Mouse (Mus musculus): ENCODE data around the gene Papola. TPM values are rescaled to one million over a fixed set of nuclear protein-coding genes. Genes with fewer than 3 reads are reported as not detected.
"Not testable (repeated sequence)": the region's sequence is repeated elsewhere in the genome, so short reads cannot be mapped to it uniquely, and the experiment has no call there.

The Papola gene
- polyA plus RNA-seq, 1 experiment from 2014 or later = 250 TPM

- Histone ChIP-seq H3K9ac (no peak overlapping the region), H3K9me3 (replicated peaks) (no peaks in the 10 kb centered on the region), H3K36me3 (ENCODE audit: poor library complexity, severe bottlenecking) (peaks cover 80% of the 10 kb centered on the region)
These were observed 24.5 kb downstream of the Papola start for GRCm38 (mm10) chr12:105808945-105809344.

DNA sequence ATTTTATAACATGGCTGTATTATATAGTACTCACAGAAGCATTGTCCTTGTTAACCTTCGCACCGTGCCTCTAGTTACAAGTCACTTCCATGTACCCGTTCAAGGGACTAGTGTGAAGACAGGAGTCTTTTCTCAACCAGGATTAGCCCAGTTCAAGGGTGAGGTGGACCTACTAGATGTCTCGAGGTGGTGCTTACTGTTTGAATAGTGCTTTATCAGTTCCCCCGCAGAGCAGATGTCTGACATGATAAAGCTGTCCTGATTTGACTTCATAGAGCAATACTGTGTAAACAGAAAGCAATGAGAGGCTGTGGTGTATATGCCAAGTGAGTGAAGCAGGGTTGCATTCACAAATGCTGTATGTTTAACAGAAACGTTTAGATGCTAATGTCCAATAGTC lies 26.1 kb downstream of the Papola start:
- Histone ChIP-seq H3K27me3 (no peaks in the 10 kb centered on the region), H3K36me3 (ENCODE audit: poor library complexity, severe bottlenecking) (peaks cover 76% of the 10 kb centered on the region), H3K4me2 (no peak overlapping the region), H3K4me1 (no peaks in the 10 kb centered on the region), H3K9me3 (replicated peaks) (no peaks in the 10 kb centered on the region), H3K4me3 (no peak overlapping the region), H3K9ac (no peak overlapping the region), H3K27ac (no peak overlapping the region)
- no peak for ATAC-seq
- 90% methylated on average over 6 of the region's 6 CpGs for WGBS

More at GRCm38 (mm10) chr12:105808945-105809344, 24.5 kb downstream of the Papola start:
- H3K4me3 ChIP-seq = no peak overlapping the region
- no peak overlapping the region for H3K4me2 ChIP-seq
- H3K4me1 ChIP-seq = no peaks in the 10 kb centered on the region
- WGBS = 73% methylated on average over 3 of the region's 3 CpGs
- no peak for ATAC-seq
- H3K27ac ChIP-seq = no peak overlapping the region
- H3K27me3 ChIP-seq = no peaks in the 10 kb centered on the region

GRCm38 (mm10) chr12:105813957-105814356 lies 29.5 kb downstream of the Papola start:
- Histone ChIP-seq H3K9me3 (replicated peaks) (no peaks in the 10 kb centered on the region), H3K4me2 (no peak overlapping the region), H3K9ac (no peak overlapping the region), H3K4me3 (no peak overlapping the region), H3K36me3 (ENCODE audit: poor library complexity, severe bottlenecking) (peaks cover 67% of the 10 kb centered on the region), H3K4me1 (no peaks in the 10 kb centered on the region), H3K27ac (no peak overlapping the region), H3K27me3 (no peaks in the 10 kb centered on the region)
- no peak for ATAC-seq
- WGBS = 95% methylated on average over 6 of the region's 6 CpGs

GRCm38 (mm10) chr12:105823472-105823871 lies 39.0 kb downstream of the Papola start:
- H3K27ac ChIP-seq = no peak overlapping the region
- ATAC-seq = no peak
- no peaks in the 10 kb centered on the region for H3K27me3 ChIP-seq
- no peak overlapping the region for H3K9ac ChIP-seq
- H3K36me3 ChIP-seq (ENCODE audit: poor library complexity, severe bottlenecking) = peaks cover 87% of the 10 kb centered on the region
- no peaks in the 10 kb centered on the region for H3K4me1 ChIP-seq
- WGBS = 85% methylated on average over 4 of the region's 4 CpGs
- no peak overlapping the region for H3K4me3 ChIP-seq
- H3K9me3 ChIP-seq (replicated peaks) = no peaks in the 10 kb centered on the region
- H3K4me2 ChIP-seq = no peak overlapping the region

GRCm38 (mm10) chr12:105824743-105825142 lies 40.2 kb downstream of the Papola start:
- Histone ChIP-seq H3K4me3 (no peak overlapping the region), H3K36me3 (ENCODE audit: poor library complexity, severe bottlenecking) (peaks cover 92% of the 10 kb centered on the region), H3K9me3 (replicated peaks) (no peaks in the 10 kb centered on the region), H3K4me2 (no peak overlapping the region), H3K27me3 (no peaks in the 10 kb centered on the region), H3K27ac (no peak overlapping the region), H3K9ac (no peak overlapping the region), H3K4me1 (no peaks in the 10 kb centered on the region)
- 89% methylated on average over 8 of the region's 8 CpGs for WGBS
- no peak for ATAC-seq

DNA sequence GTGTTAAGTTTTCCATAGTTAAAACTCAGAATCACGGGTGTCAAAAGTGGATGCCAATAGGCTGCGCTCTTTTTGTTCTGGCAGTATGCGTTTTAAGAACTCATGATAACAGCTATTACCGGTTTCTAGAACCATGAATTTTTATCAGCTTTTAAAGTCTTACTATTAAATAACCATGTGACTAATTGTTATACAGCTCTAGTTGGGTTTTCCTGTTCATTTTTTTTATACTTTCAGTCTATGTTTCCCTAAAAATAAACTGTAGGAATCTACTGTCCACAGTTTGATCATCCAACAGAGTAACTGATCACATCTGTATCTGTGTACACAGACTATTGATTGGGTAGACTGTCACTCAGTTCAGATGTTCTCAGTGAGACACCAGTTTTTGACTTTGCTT lies 40.8 kb downstream of the Papola start:
- no peaks in the 10 kb centered on the region for H3K9me3 ChIP-seq (replicated peaks)
- H3K36me3 ChIP-seq (ENCODE audit: poor library complexity, severe bottlenecking) = peaks cover 90% of the 10 kb centered on the region
- H3K4me2 ChIP-seq = no peak overlapping the region
- 92% methylated on average over 4 of the region's 4 CpGs for WGBS
- H3K27me3 ChIP-seq = no peaks in the 10 kb centered on the region
- H3K4me1 ChIP-seq = no peaks in the 10 kb centered on the region
- no peak for ATAC-seq
- no peak overlapping the region for H3K4me3 ChIP-seq
- H3K27ac ChIP-seq = no peak overlapping the region
- H3K9ac ChIP-seq = no peak overlapping the region

DNA sequence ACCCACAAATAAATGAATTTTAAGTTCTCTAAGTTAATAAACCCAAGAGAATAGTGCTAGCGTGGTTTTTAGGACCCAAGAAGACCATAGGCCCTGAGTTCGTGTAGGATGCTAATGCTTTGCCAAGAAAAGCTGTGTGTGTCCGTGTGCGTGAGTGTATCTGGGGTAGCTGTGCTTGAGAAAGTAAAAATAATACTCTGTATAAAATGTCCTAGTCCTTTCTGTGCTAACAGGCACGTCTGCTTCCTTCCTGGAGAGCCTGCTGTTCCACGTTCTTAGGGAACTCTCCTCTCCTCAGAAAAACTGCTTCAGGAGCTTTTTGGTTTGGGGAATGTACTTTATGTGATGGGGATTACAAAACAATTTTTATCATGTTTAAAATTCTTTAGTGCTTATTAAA lies 48.0 kb downstream of the Papola start:
- no peak overlapping the region for H3K9ac ChIP-seq
- no peak for ATAC-seq
- H3K4me3 ChIP-seq = no peak overlapping the region
- H3K9me3 ChIP-seq (replicated peaks) = no peaks in the 10 kb centered on the region
- H3K4me2 ChIP-seq = no peak overlapping the region
- H3K27ac ChIP-seq = no peak overlapping the region
- 89% methylated on average over 6 of the region's 6 CpGs for WGBS
- H3K4me1 ChIP-seq = 0 out of 2 replicates have a peak, but pooled peaks cover 5% of the 10 kb centered on the region
- H3K36me3 ChIP-seq (ENCODE audit: poor library complexity, severe bottlenecking) = peaks cover 84% of the 10 kb centered on the region
- no peaks in the 10 kb centered on the region for H3K27me3 ChIP-seq

GRCm38 (mm10) chr12:105834926-105835325 lies 50.4 kb downstream of the Papola start:
- Histone ChIP-seq H3K9me3 (replicated peaks) (no peaks in the 10 kb centered on the region), H3K9ac (no peak overlapping the region), H3K27ac (no peak overlapping the region), H3K4me3 (no peak overlapping the region), H3K27me3 (no peaks in the 10 kb centered on the region), H3K36me3 (ENCODE audit: poor library complexity, severe bottlenecking) (peaks cover 74% of the 10 kb centered on the region), H3K4me1 (peaks cover 5% of the 10 kb centered on the region; the same call in 1 of the 2 replicates), H3K4me2 (no peak overlapping the region)
- ATAC-seq = no peak
- WGBS = 78% methylated on average over 6 of the region's 6 CpGs

GRCm38 (mm10) chr12:105835571-105835970 lies 51.1 kb downstream of the Papola start:
- Histone ChIP-seq H3K27me3 (no peaks in the 10 kb centered on the region), H3K27ac (no peak overlapping the region), H3K4me3 (no peak overlapping the region), H3K4me1 (peaks cover 5% of the 10 kb centered on the region; the same call in 1 of the 2 replicates), H3K36me3 (ENCODE audit: poor library complexity, severe bottlenecking) (peaks cover 75% of the 10 kb centered on the region), H3K4me2 (no peak overlapping the region), H3K9ac (no peak overlapping the region), H3K9me3 (replicated peaks) (no peaks in the 10 kb centered on the region)
- no peak for ATAC-seq
- 77% methylated on average over 6 of the region's 6 CpGs for WGBS

DNA sequence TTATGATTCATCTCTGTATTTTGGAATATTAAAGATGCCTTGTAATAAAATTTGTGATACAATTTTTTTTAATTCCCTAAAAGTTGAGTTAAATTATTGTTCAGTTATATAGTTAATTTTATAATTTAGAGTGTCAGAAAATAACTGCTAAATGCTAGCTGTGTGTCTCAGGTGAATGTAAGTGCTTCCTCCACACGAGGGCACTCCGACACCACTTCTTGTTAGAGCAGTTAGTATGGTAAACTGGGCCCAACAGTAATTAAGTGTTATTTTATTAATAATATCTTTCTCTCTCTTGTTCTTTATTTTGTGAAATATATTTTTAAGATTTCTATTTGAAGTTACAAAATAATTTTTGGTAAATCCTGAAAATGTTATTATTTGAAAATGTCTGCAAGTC lies 51.7 kb downstream of the Papola start:
- Histone ChIP-seq H3K9me3 (replicated peaks) (no peaks in the 10 kb centered on the region), H3K27ac (no peak overlapping the region), H3K4me1 (peaks cover 5% of the 10 kb centered on the region; the same call in 1 of the 2 replicates), H3K4me3 (no peak overlapping the region), H3K9ac (no peak overlapping the region), H3K4me2 (no peak overlapping the region), H3K27me3 (no peaks in the 10 kb centered on the region), H3K36me3 (ENCODE audit: poor library complexity, severe bottlenecking) (peaks cover 76% of the 10 kb centered on the region)
- ATAC-seq = no peak
- 69% methylated on average over 2 of the region's 2 CpGs for WGBS

- Histone ChIP-seq H3K4me2 (no peak overlapping the region), H3K9ac (no peak overlapping the region), H3K36me3 (ENCODE audit: poor library complexity, severe bottlenecking) (peaks cover 57% of the 10 kb centered on the region), H3K27ac (no peak overlapping the region), H3K9me3 (replicated peaks) (no peaks in the 10 kb centered on the region), H3K27me3 (no peaks in the 10 kb centered on the region), H3K4me3 (no peak overlapping the region), H3K4me1 (peaks cover 16% of the 10 kb centered on the region)
- 61% methylated on average over 4 of the region's 4 CpGs for WGBS
- ATAC-seq = peak; percentile 58
These were observed 54.6 kb downstream of the Papola start for GRCm38 (mm10) chr12:105839096-105839495.

DNA sequence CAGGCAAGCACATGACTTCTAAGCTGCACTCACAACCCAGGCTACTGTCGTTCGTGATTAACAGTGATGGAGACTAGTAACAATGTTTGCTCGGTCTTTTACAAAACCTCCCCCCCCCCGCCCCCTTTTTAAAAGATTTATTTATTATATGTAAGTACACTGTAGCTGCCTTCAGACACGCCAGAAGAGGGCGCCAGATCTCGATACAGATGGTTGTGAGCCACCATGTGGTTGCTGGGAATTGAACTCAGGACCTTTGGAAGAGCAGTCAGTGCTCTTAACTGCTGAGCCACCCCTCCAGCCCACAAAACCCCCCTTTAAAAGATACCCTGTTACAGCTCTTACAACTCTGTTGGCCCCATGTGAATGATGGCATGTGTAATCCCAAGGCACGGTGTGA lies 56.1 kb downstream of the Papola start:
- not testable (repeated sequence) for H3K9me3 ChIP-seq (replicated peaks); H3K4me2 ChIP-seq; ATAC-seq; H3K9ac ChIP-seq; H3K27me3 ChIP-seq; H3K4me3 ChIP-seq; H3K27ac ChIP-seq
- Histone ChIP-seq H3K36me3 (ENCODE audit: poor library complexity, severe bottlenecking) (peaks cover 48% of the 10 kb centered on the region), H3K4me1 (peaks cover 16% of the 10 kb centered on the region)
- WGBS = 94% methylated on average over 8 of the region's 8 CpGs

GRCm38 (mm10) chr12:105843243-105844005 lies 58.9 kb downstream of the Papola start:
- no peak overlapping the region for H3K9ac ChIP-seq
- H3K4me1 ChIP-seq = peaks cover 14% of the 10 kb centered on the region
- H3K36me3 ChIP-seq (ENCODE audit: poor library complexity, severe bottlenecking) = peaks cover 36% of the 10 kb centered on the region
- H3K4me3 ChIP-seq = no peak overlapping the region
- H3K27ac ChIP-seq = peak overlapping the region; percentile 72
- ATAC-seq = 0 out of 2 replicates have a peak, but pooled peaks have one; percentile 30
- H3K4me2 ChIP-seq = no peak overlapping the region
- H3K9me3 ChIP-seq (replicated peaks) = no peaks in the 10 kb centered on the region
- WGBS = 73% methylated on average over 12 of the region's 12 CpGs
- no peaks in the 10 kb centered on the region for H3K27me3 ChIP-seq
